Mouse (Mus musculus) myocyte (in vitro differentiated cells): ENCODE data around the gene Aoc1. TPM values are rescaled to one million over a fixed set of nuclear protein-coding genes. Genes with fewer than 3 reads are reported as not detected.

Experiments
- H3K27me3 ChIP-seq: one replicate; pipeline ENCODE4 v1.6.1; 2011; ENCODE audit not compliant: control insufficient read depth, insufficient read depth, insufficient read length
- H3K36me3 ChIP-seq: one replicate; pipeline ENCODE4 v1.6.1; 2011; ENCODE audit not compliant: control insufficient read depth, insufficient read depth
- H3K4me2 ChIP-seq: one replicate; pipeline ENCODE4 v1.6.1; 2011; ENCODE audit warnings: low read depth, control low read depth
- H3K4me3 ChIP-seq: one replicate; pipeline ENCODE4 v1.5.1; 2011; ENCODE audit warnings: mild to moderate bottlenecking, control low read depth, moderate library complexity
- H3K79me2 ChIP-seq: one replicate; pipeline ENCODE4 v1.6.1; 2011; ENCODE audit not compliant: control insufficient read depth, insufficient read depth
- H3ac ChIP-seq: one replicate; pipeline ENCODE4 v1.6.1; 2011; ENCODE audit not compliant: control insufficient read depth, insufficient read length
- CEBPB ChIP-seq: IDR thresholded peaks from 2 replicates; pipeline ENCODE4 v1.6.1; 2011; ENCODE audit warnings: mild to moderate bottlenecking, moderate library complexity; ENCODE audit not compliant: poor library complexity, insufficient read depth, severe bottlenecking
- E2F4 ChIP-seq: IDR thresholded peaks from one replicate; pipeline ENCODE4 v1.6.1; 2011; ENCODE audit warnings: mild to moderate bottlenecking, control low read depth, moderate library complexity; ENCODE audit not compliant: insufficient read depth
- MAX ChIP-seq: IDR thresholded peaks from one replicate; pipeline ENCODE4 v1.6.1; 2011; ENCODE audit warnings: low read depth, mild to moderate bottlenecking, control low read depth
- MYOD1 ChIP-seq, 3 experiments: IDR thresholded peaks; one replicate each; pipeline ENCODE4 v1.6.1; 2011; ENCODE audit warnings: control low read depth in 2 of 3, low read depth in 2 of 3, mild to moderate bottlenecking in 2 of 3, moderate library complexity in 1 of 3; ENCODE audit not compliant: insufficient read length in 2 of 3, control insufficient read depth in 1 of 3
- MYOG ChIP-seq, 3 experiments: IDR thresholded peaks; one replicate each; pipeline ENCODE4 v1.6.1; 2011; ENCODE audit warnings: control low read depth in 2 of 3, low read depth in 2 of 3, mild to moderate bottlenecking in 2 of 3; ENCODE audit not compliant: insufficient read length in 2 of 3, control insufficient read depth in 1 of 3, insufficient read depth in 1 of 3
- POLR2A ChIP-seq: IDR thresholded peaks from one replicate; pipeline ENCODE4 v1.6.1; 2011; ENCODE audit warnings: low read depth, mild to moderate bottlenecking, control low read depth, moderate library complexity; ENCODE audit not compliant: insufficient read length
- POLR2AphosphoS2 ChIP-seq: IDR thresholded peaks from one replicate; pipeline ENCODE4 v1.6.1; 2011; ENCODE audit warnings: low read depth, control low read depth; ENCODE audit not compliant: insufficient read length
- REST ChIP-seq: IDR thresholded peaks from one replicate; pipeline ENCODE4 v1.6.1; 2011; ENCODE audit warnings: mild to moderate bottlenecking, control low read depth, moderate library complexity; ENCODE audit not compliant: insufficient read depth, insufficient read length
- SRF ChIP-seq: IDR thresholded peaks from one replicate; pipeline ENCODE4 v1.6.1; 2011; ENCODE audit warnings: low read depth; ENCODE audit not compliant: control insufficient read depth, insufficient read length
- TCF12 ChIP-seq: IDR thresholded peaks from one replicate; pipeline ENCODE4 v1.6.1; 2011; ENCODE audit warnings: mild to moderate bottlenecking, control low read depth; ENCODE audit not compliant: poor library complexity, insufficient read depth, severe bottlenecking
- TCF3 ChIP-seq: IDR thresholded peaks from one replicate; pipeline ENCODE4 v1.6.1; 2011; ENCODE audit warnings: low read depth, control low read depth; ENCODE audit not compliant: insufficient read length
- USF1 ChIP-seq: IDR thresholded peaks from one replicate; pipeline ENCODE4 v1.6.1; 2011; ENCODE audit warnings: low read depth, mild to moderate bottlenecking, control low read depth, moderate library complexity
- polyA plus RNA-seq: library from polyadenylated mRNA; unstranded; fragments of >200 nt; fragmentation: generic; extraction: Trizol; gene quantifications from one replicate; pipeline ENCODE4 v1.2.1, GENCODE M21; 2012; ENCODE audit warnings: missing spikeins

Aoc1 gene
- polyA plus RNA-seq, 1 experiment = not detected

GRCm38 (mm10) chr6:48954946-48955345 lies 82.2 kb downstream of the Aoc1 start:
- H3K4me2 ChIP-seq = no peak overlapping the region
- no peak overlapping the region for H3K4me3 ChIP-seq
- H3K36me3 ChIP-seq = no peaks in the 10 kb centered on the region
- TF ChIP-seq SRF (no peak), CEBPB (no peak), MYOG (IDR thresholded peaks at IDR 0.05; ENCODE audit: control insufficient read depth in 1 of 3, insufficient read depth in 1 of 3, insufficient read length in 2 of 3, low read depth in 2 of 3) (no peak), REST (no peak), MAX (no peak), POLR2AphosphoS2 (no peak), POLR2A (no peak), MYOD1 (IDR thresholded peaks at IDR 0.05; ENCODE audit: control insufficient read depth in 1 of 3, insufficient read length in 2 of 3, low read depth in 2 of 3) (no peak), TCF12 (no peak), TCF3 (no peak), E2F4 (no peak)
- no peak overlapping the region for H3ac ChIP-seq
- no peaks in the 10 kb centered on the region for H3K27me3 ChIP-seq
- H3K79me2 ChIP-seq = no peaks in the 10 kb centered on the region

GRCm38 (mm10) chr6:48956785-48957184 lies 84.1 kb downstream of the Aoc1 start:
- no peak for TF ChIP-seq USF1
- no peak for TF ChIP-seq REST
- TF ChIP-seq POLR2AphosphoS2 = no peak
- no peak for TF ChIP-seq POLR2A
- no peak for TF ChIP-seq SRF
- TF ChIP-seq MYOD1 (IDR thresholded peaks at IDR 0.05; ENCODE audit: control insufficient read depth in 1 of 3, insufficient read length in 2 of 3, low read depth in 2 of 3) = no peak
- no peak for TF ChIP-seq CEBPB
- no peak for TF ChIP-seq TCF12
- no peak for TF ChIP-seq MAX
- TF ChIP-seq E2F4 = no peak
- no peak for TF ChIP-seq MYOG (IDR thresholded peaks at IDR 0.05; ENCODE audit: control insufficient read depth in 1 of 3, insufficient read depth in 1 of 3, insufficient read length in 2 of 3, low read depth in 2 of 3)
- no peak for TF ChIP-seq TCF3
- Histone ChIP-seq H3K27me3 (no peaks in the 10 kb centered on the region), H3K4me3 (no peak overlapping the region), H3K79me2 (no peaks in the 10 kb centered on the region), H3K4me2 (no peak overlapping the region), H3K36me3 (no peaks in the 10 kb centered on the region), H3ac (no peak overlapping the region)

GRCm38 (mm10) chr6:48958053-48958452 lies 85.4 kb downstream of the Aoc1 start:
- TF ChIP-seq SRF (no peak), MYOG (IDR thresholded peaks at IDR 0.05; ENCODE audit: control insufficient read depth in 1 of 3, insufficient read depth in 1 of 3, insufficient read length in 2 of 3, low read depth in 2 of 3) (no peak), POLR2A (no peak), TCF12 (no peak), CEBPB (no peak), REST (no peak), POLR2AphosphoS2 (no peak), TCF3 (no peak), USF1 (no peak), MAX (no peak), E2F4 (no peak), MYOD1 (IDR thresholded peaks at IDR 0.05; ENCODE audit: control insufficient read depth in 1 of 3, insufficient read length in 2 of 3, low read depth in 2 of 3) (no peak)
- Histone ChIP-seq H3K4me2 (no peak overlapping the region), H3ac (no peak overlapping the region), H3K79me2 (no peaks in the 10 kb centered on the region), H3K27me3 (no peaks in the 10 kb centered on the region), H3K4me3 (no peak overlapping the region), H3K36me3 (no peaks in the 10 kb centered on the region)

Other genes with a start within 250 kb of the Aoc1 start
- gene AI854703, start 246.1 kb upstream of the Aoc1 start, polyA plus RNA-seq = 0.01 TPM
- 0.01 TPM for gene Gimap8, start 225.7 kb upstream of the Aoc1 start, polyA plus RNA-seq
- gene Gimap9, start 196.8 kb upstream of the Aoc1 start, polyA plus RNA-seq = 0.42 TPM
- not detected for gene Gimap4, start 188.3 kb upstream of the Aoc1 start, polyA plus RNA-seq
- not detected for gene Gimap6, start 164.7 kb upstream of the Aoc1 start, polyA plus RNA-seq
- not detected for gene Gm28053, start 154.3 kb upstream of the Aoc1 start, polyA plus RNA-seq
- not detected for gene Gimap7, start 154.3 kb upstream of the Aoc1 start, polyA plus RNA-seq
- gene Gimap1, start 133.8 kb upstream of the Aoc1 start, polyA plus RNA-seq = not detected
- gene Gimap5, start 126.7 kb upstream of the Aoc1 start, polyA plus RNA-seq = not detected
- gene Gimap3, start 102.0 kb upstream of the Aoc1 start, polyA plus RNA-seq = not detected
- gene Tmem176a, start 32.0 kb upstream of the Aoc1 start, polyA plus RNA-seq = 3.0 TPM
- gene Tmem176b, start 31.4 kb upstream of the Aoc1 start, polyA plus RNA-seq = 9.9 TPM
- not detected for gene 1600015I10Rik, start 57.0 kb downstream of the Aoc1 start, polyA plus RNA-seq
- not detected for gene Doxl2, start 102.1 kb downstream of the Aoc1 start, polyA plus RNA-seq
- not detected for gene Svs1, start 114.0 kb downstream of the Aoc1 start, polyA plus RNA-seq
- 0.12 TPM for gene Gpnmb, start 163.7 kb downstream of the Aoc1 start, polyA plus RNA-seq
- 19.6 TPM for gene Malsu1, start 200.9 kb downstream of the Aoc1 start, polyA plus RNA-seq